Mouse (Mus musculus) bone marrow macrophage, adult 2 months (primary cell): ENCODE results near the gene St3gal3.

Source experiments
- CTCF ChIP-seq: IDR thresholded peaks from 2 replicates; pipeline ENCODE4 v1.5.1; 2012; ENCODE audit warnings: low read depth, mild to moderate bottlenecking, low read length, moderate library complexity
- POLR2A ChIP-seq: IDR thresholded peaks from 2 replicates; pipeline ENCODE4 v1.6.1; 2012; ENCODE audit warnings: mild to moderate bottlenecking, low read depth, low read length, borderline replicate concordance

GRCm38 (mm10) chr4:118015636-118016035, 119.1 kb downstream of the St3gal3 start:
- TF ChIP-seq CTCF, result no peak
- no peak for TF ChIP-seq POLR2A
